Mouse (Mus musculus) neural tube, embryonic 14.5 days (tissue): Measurements from ENCODE around the gene Tent5b. TPM values are rescaled to one million over a fixed set of nuclear protein-coding genes. Genes with fewer than 3 reads are reported as not detected.

ENCODE experiments used
- ATAC-seq: fragments of 200-750 bp; cut with Nextera tagmentation; 2 replicates; pipeline ENCODE4 v1.8.0; 2017; ENCODE audit warnings: low read depth, mild to moderate bottlenecking, moderate TSS enrichment, moderate library complexity
- H3K27ac ChIP-seq: fragments of 300-500 bp; sonication (generic); 2 replicates; pipeline ENCODE4 v1.5.1; 2014; ENCODE audit warnings: low read depth, mild to moderate bottlenecking, control low read depth, low read length, moderate library complexity, mixed read lengths
- H3K27me3 ChIP-seq: fragments of 300-500 bp; sonication (generic); 2 replicates; pipeline ENCODE4 v1.6.1; 2014; ENCODE audit warnings: low read length; ENCODE audit not compliant: control insufficient read depth, insufficient read depth
- H3K36me3 ChIP-seq: fragments of 300-500 bp; sonication (generic); 2 replicates; pipeline ENCODE4 v1.6.1; 2014; ENCODE audit warnings: low read length, mixed read lengths; ENCODE audit not compliant: control insufficient read depth, insufficient read depth
- H3K4me1 ChIP-seq: fragments of 300-500 bp; sonication (generic); 2 replicates; pipeline ENCODE4 v1.6.1; 2014; ENCODE audit warnings: low read length; ENCODE audit not compliant: control insufficient read depth, insufficient read depth
- H3K4me2 ChIP-seq: fragments of 300-500 bp; sonication (generic); 2 replicates; pipeline ENCODE4 v1.6.1; 2014; ENCODE audit warnings: mild to moderate bottlenecking, low read depth, low read length, control low read depth
- H3K4me3 ChIP-seq: fragments of 300-500 bp; sonication (generic); 2 replicates; pipeline ENCODE4 v1.5.1; 2014; ENCODE audit warnings: low read depth, low read length, control low read depth, mixed read lengths
- H3K9ac ChIP-seq: fragments of 300-500 bp; sonication (generic); replicated peaks from 2 replicates; pipeline ENCODE4 v1.6.1; 2014; ENCODE audit warnings: low read depth, mild to moderate bottlenecking, control low read depth, low read length, mixed read lengths
- H3K9me3 ChIP-seq: fragments of 300-500 bp; sonication (generic); 2 replicates; pipeline ENCODE4 v1.6.1; 2016; ENCODE audit warnings: low read length; ENCODE audit not compliant: control insufficient read depth
- WGBS: fragments of 180-500 bp; shearing (Covaris S2); extraction: QIAGEN DNeasy Blood & Tissue Kit; methylation state at CpG from one replicate; pipeline ENCODE4 v1.1.7; 2014; 5-methylcytosine and 5-hydroxymethylcytosine counted together
- polyA plus RNA-seq: library from polyadenylated mRNA; unstranded; fragments of >200 nt; fragmentation: Nextera tagmentation; extraction: Ambion mirVana; gene quantifications from 2 replicates; pipeline ENCODE4 v1.2.1, GENCODE M21; 2014

The Tent5b gene
- polyA plus RNA-seq, 1 experiment from 2014 or later, result not detected

- no peak for ATAC-seq
- Histone ChIP-seq H3K4me1 (peaks cover 5% of the 10 kb centered on the region; the same call in 1 of the 2 replicates), H3K4me2 (peak overlapping the region; percentile 46), H3K9me3 (no peaks in the 10 kb centered on the region), H3K9ac (no peak overlapping the region), H3K27me3 (peaks cover 29% of the 10 kb centered on the region), H3K27ac (no peak overlapping the region), H3K4me3 (peak overlapping the region; percentile 20; the same call in 1 of the 2 replicates), H3K36me3 (no peaks in the 10 kb centered on the region)
- WGBS, result 29% methylated on average over 9 of the region's 12 CpGs
Observed at GRCm38 (mm10) chr4:133493895-133494294, 14.0 kb downstream of the Tent5b start.

GRCm38 (mm10) chr4:133494432-133494831, 14.5 kb downstream of the Tent5b start:
- peaks cover 5% of the 10 kb centered on the region; the same call in 1 of the 2 replicates for H3K4me1 ChIP-seq
- peak overlapping the region; percentile 20; the same call in 1 of the 2 replicates for H3K4me3 ChIP-seq
- H3K4me2 ChIP-seq, result peak overlapping the region; percentile 46
- WGBS, result under 1% methylated on average over 12 of the region's 12 CpGs
- H3K9ac ChIP-seq, result no peak overlapping the region
- H3K27ac ChIP-seq, result no peak overlapping the region
- H3K36me3 ChIP-seq, result no peaks in the 10 kb centered on the region
- no peaks in the 10 kb centered on the region for H3K9me3 ChIP-seq
- ATAC-seq, result no peak
- H3K27me3 ChIP-seq, result peaks cover 34% of the 10 kb centered on the region

- Histone ChIP-seq H3K9me3 (no peaks in the 10 kb centered on the region), H3K27ac (no peak overlapping the region), H3K4me1 (peaks cover 5% of the 10 kb centered on the region; the same call in 1 of the 2 replicates), H3K4me2 (no peak overlapping the region), H3K36me3 (no peaks in the 10 kb centered on the region), H3K4me3 (no peak overlapping the region), H3K27me3 (peaks cover 38% of the 10 kb centered on the region), H3K9ac (no peak overlapping the region)
- 64% methylated on average over 4 of the region's 4 CpGs for WGBS
- no peak for ATAC-seq
Observed at GRCm38 (mm10) chr4:133494867-133495266, 14.9 kb downstream of the Tent5b start.

- peaks cover 43% of the 10 kb centered on the region for H3K27me3 ChIP-seq
- 31% methylated on average over 7 of the region's 7 CpGs for WGBS
- H3K4me2 ChIP-seq, result no peak overlapping the region
- H3K4me3 ChIP-seq, result no peak overlapping the region
- no peaks in the 10 kb centered on the region for H3K9me3 ChIP-seq
- H3K9ac ChIP-seq, result no peak overlapping the region
- no peak overlapping the region for H3K27ac ChIP-seq
- H3K36me3 ChIP-seq, result no peaks in the 10 kb centered on the region
- no peak for ATAC-seq
- H3K4me1 ChIP-seq, result peaks cover 5% of the 10 kb centered on the region; the same call in 1 of the 2 replicates
Observed at GRCm38 (mm10) chr4:133495711-133496110, 15.8 kb downstream of the Tent5b start.

- H3K27ac ChIP-seq, result no peak overlapping the region
Observed at GRCm38 (mm10) chr4:133496738-133497445, 17.0 kb downstream of the Tent5b start.

GRCm38 (mm10) chr4:133497461-133498159, 17.7 kb downstream of the Tent5b start:
- Histone ChIP-seq H3K9ac (peak overlapping the region; percentile 68), H3K27me3 (peaks cover 48% of the 10 kb centered on the region)
- WGBS, result under 1% methylated on average over 54 of the region's 70 CpGs

More at GRCm38 (mm10) chr4:133496738-133497445, 17.0 kb downstream of the Tent5b start:
- Histone ChIP-seq H3K9me3 (no peaks in the 10 kb centered on the region), H3K27me3 (peaks cover 48% of the 10 kb centered on the region), H3K36me3 (no peaks in the 10 kb centered on the region), H3K4me2 (peak overlapping the region; percentile 99; the same call in 1 of the 2 replicates), H3K4me3 (peak overlapping the region; percentile 64), H3K9ac (no peak overlapping the region; the same call in 1 of the 2 replicates), H3K4me1 (peaks cover 5% of the 10 kb centered on the region; the same call in 1 of the 2 replicates)
- no peak for ATAC-seq
- WGBS, result 23% methylated on average over 6 of the region's 6 CpGs

GRCm38 (mm10) chr4:133498160-133498724, 18.3 kb downstream of the Tent5b start, which contains the start of gene Trnp1:
Gene Trnp1 (minus strand): TSS chr4:133498550.
- Histone ChIP-seq H3K27ac (peak within 1 kb of the TSS; percentile 10; the same call in 1 of the 2 replicates), H3K9ac (peak within 1 kb of the TSS; percentile 68), H3K9me3 (no peaks in the 10 kb centered on the region), H3K36me3 (no peaks in the 10 kb centered on the region), H3K4me2 (peak within 1 kb of the TSS; percentile 99), H3K4me3 (peak within 1 kb of the TSS; percentile 64), H3K4me1 (peaks cover 5% of the 10 kb centered on the region; the same call in 1 of the 2 replicates), H3K27me3 (peaks cover 48% of the 10 kb centered on the region)
- peak; percentile 90 for ATAC-seq
- 0% methylated on average over 27 of the region's 53 CpGs for WGBS

More at GRCm38 (mm10) chr4:133497461-133498159, 17.7 kb downstream of the Tent5b start:
- Histone ChIP-seq H3K4me3 (peak overlapping the region; percentile 64), H3K4me2 (peak overlapping the region; percentile 99), H3K27ac (peak overlapping the region; percentile 10; the same call in 1 of the 2 replicates), H3K4me1 (peaks cover 5% of the 10 kb centered on the region; the same call in 1 of the 2 replicates), H3K36me3 (no peaks in the 10 kb centered on the region), H3K9me3 (no peaks in the 10 kb centered on the region)
- peak; percentile 62 for ATAC-seq

GRCm38 (mm10) chr4:133501514-133501913, 21.6 kb downstream of the Tent5b start:
- WGBS, result 64% methylated on average over 7 of the region's 7 CpGs
- no peak overlapping the region for H3K9ac ChIP-seq
- peaks cover 35% of the 10 kb centered on the region for H3K27me3 ChIP-seq

More at GRCm38 (mm10) chr4:133501514-133501913, 21.6 kb downstream of the Tent5b start:
- Histone ChIP-seq H3K27ac (no peak overlapping the region), H3K4me3 (no peak overlapping the region), H3K36me3 (no peaks in the 10 kb centered on the region), H3K9me3 (no peaks in the 10 kb centered on the region), H3K4me1 (peaks cover 5% of the 10 kb centered on the region; the same call in 1 of the 2 replicates), H3K4me2 (no peak overlapping the region)
- no peak for ATAC-seq
